Mouse (Mus musculus) liver, embryonic 14.5 days (tissue): ENCODE measurements at regions not wholly inside any gene's neighbourhood (a gene's known extent, or its start where the extent isn't known, plus 50 kb on each side); places are given as distances from the start of the nearest gene placed in this dataset.
A peak's percentile ranks its signal among the peaks of the same experiment; 100 is the strongest.

Experiments used
- ATAC-seq: fragments of 200-750 bp; cut with Nextera tagmentation; 2 replicates; pipeline ENCODE4 v1.8.0; 2017; ENCODE audit warnings: moderate number of reproducible peaks, mild to moderate bottlenecking, moderate library complexity; ENCODE audit not compliant: insufficient read depth
- DNase-seq, 3 experiments: peaks; one replicate each; pipeline ENCODE4 v3.0.0-alpha.2; 2012 to 2013; ENCODE audit warnings: low read depth in 3 of 3, low spot score in 3 of 3
- H3K27ac ChIP-seq: fragments of 300-500 bp; sonication (generic); 2 replicates; pipeline ENCODE4 v1.5.1; 2014; ENCODE audit warnings: moderate library complexity, mild to moderate bottlenecking, control low read depth, inconsistent platforms
- H3K27me3 ChIP-seq: fragments of 300-500 bp; sonication (generic); 2 replicates; pipeline ENCODE4 v1.6.1; 2014; ENCODE audit warnings: mild to moderate bottlenecking, low read length, moderate library complexity; ENCODE audit not compliant: control insufficient read depth, insufficient read depth
- H3K36me3 ChIP-seq: fragments of 300-500 bp; sonication (generic); replicated peaks from 2 replicates; pipeline ENCODE4 v1.6.1; 2014; ENCODE audit warnings: low read depth; ENCODE audit not compliant: control insufficient read depth, insufficient read depth
- H3K4me1 ChIP-seq, 2 experiments: fragments of 200-500 bp in 1 of 2; fragments of 300-500 bp in 1 of 2; sonication (generic) in 1 of 2; replicated peaks; 2 replicates each; pipeline ENCODE4 v1.6.1; 2012 to 2014; ENCODE audit warnings: antibody characterized with exemption in 1 of 2, inconsistent platforms in 1 of 2, low read length in 1 of 2; ENCODE audit not compliant: control insufficient read depth in 2 of 2, insufficient read depth in 2 of 2
- H3K4me2 ChIP-seq: fragments of 300-500 bp; sonication (generic); 2 replicates; pipeline ENCODE4 v1.6.1; 2014; ENCODE audit warnings: low read depth, mild to moderate bottlenecking, control low read depth, moderate library complexity
- H3K4me3 ChIP-seq, 2 experiments: fragments of 200-500 bp in 1 of 2; fragments of 300-500 bp in 1 of 2; sonication (generic) in 1 of 2; 2 replicates each; pipeline ENCODE4 v1.5.1; 2012 to 2014; ENCODE audit warnings: low read depth in 2 of 2, low read length in 2 of 2, mild to moderate bottlenecking in 2 of 2, control low read depth in 1 of 2, inconsistent platforms in 1 of 2, moderate library complexity in 1 of 2; ENCODE audit not compliant: insufficient read depth in 1 of 2
- H3K9ac ChIP-seq: fragments of 300-500 bp; sonication (generic); replicated peaks from 2 replicates; pipeline ENCODE4 v1.6.1; 2014; ENCODE audit warnings: mild to moderate bottlenecking, control low read depth, moderate library complexity
- H3K9me3 ChIP-seq: fragments of 300-500 bp; sonication (generic); 2 replicates; pipeline ENCODE4 v1.6.1; 2016; ENCODE audit warnings: low read length, mixed read lengths; ENCODE audit not compliant: control insufficient read depth
- CTCF ChIP-seq: IDR thresholded peaks from 2 replicates; pipeline ENCODE4 v1.5.1; 2016; ENCODE audit warnings: antibody characterized with exemption, low read depth, control low read depth
- EP300 ChIP-seq: IDR thresholded peaks from 2 replicates; pipeline ENCODE4 v1.6.1; 2016; ENCODE audit warnings: antibody characterized with exemption, low read depth
- WGBS: fragments of 180-500 bp; shearing (Covaris S2); extraction: QIAGEN DNeasy Blood & Tissue Kit; methylation state at CpG from one replicate; pipeline ENCODE4 v1.1.7; 2014; ENCODE audit not compliant: insufficient replicate concordance; 5-methylcytosine and 5-hydroxymethylcytosine counted together

- H3K4me3 ChIP-seq: no peak overlapping the region
- no peaks in the 10 kb centered on the region for H3K27me3 ChIP-seq
- TF ChIP-seq CTCF: no peak
- no peak for TF ChIP-seq EP300
- no peaks in the 10 kb centered on the region for H3K36me3 ChIP-seq
- no peaks in the 10 kb centered on the region for H3K4me1 ChIP-seq
- DNase-seq (peak in 1 of 3 experiments; percentile 1), ATAC-seq (no peak)
- 40% methylated on average over 1 of the region's 1 CpGs for WGBS
- H3K9me3 ChIP-seq: no peaks in the 10 kb centered on the region
- no peak overlapping the region for H3K27ac ChIP-seq
- no peak overlapping the region for H3K9ac ChIP-seq
- H3K4me2 ChIP-seq: no peak overlapping the region
Observed at GRCm38 (mm10) chr5:126862078-126862477, 379.5 kb upstream of the Tmem132c start.

- Histone ChIP-seq H3K4me3 (no peak overlapping the region), H3K4me1 (no peaks in the 10 kb centered on the region)
Observed at GRCm38 (mm10) chr5:126875842-126876241, 365.8 kb upstream of the Tmem132c start.

GRCm38 (mm10) chr5:126890710-126891109 is 350.9 kb upstream of the Tmem132c start:
- no peaks in the 10 kb centered on the region for H3K36me3 ChIP-seq
- H3K4me2 ChIP-seq: no peak overlapping the region
- no peaks in the 10 kb centered on the region; the same call in 1 of the 2 replicates for H3K9me3 ChIP-seq
- no peaks in the 10 kb centered on the region for H3K4me1 ChIP-seq
- no peaks in the 10 kb centered on the region for H3K27me3 ChIP-seq
- no peak for TF ChIP-seq CTCF
- TF ChIP-seq EP300: no peak
- no peak overlapping the region for H3K4me3 ChIP-seq
- 50% methylated on average over 1 of the region's 1 CpGs for WGBS
- ATAC-seq (no peak), DNase-seq (no peak)
- no peak overlapping the region for H3K27ac ChIP-seq
- no peak overlapping the region for H3K9ac ChIP-seq

More at GRCm38 (mm10) chr5:126875842-126876241, 365.8 kb upstream of the Tmem132c start:
- no peak for ATAC-seq
- Histone ChIP-seq H3K27ac (no peak overlapping the region), H3K36me3 (no peaks in the 10 kb centered on the region), H3K27me3 (no peaks in the 10 kb centered on the region), H3K4me2 (no peak overlapping the region), H3K9ac (no peak overlapping the region), H3K9me3 (no peaks in the 10 kb centered on the region)
- 68% methylated on average over 1 of the region's 1 CpGs for WGBS
- no peak for DNase-seq
- TF ChIP-seq EP300 (no peak), CTCF (no peak)

GRCm38 (mm10) chr5:126893063-126893462 is 348.5 kb upstream of the Tmem132c start:
- Histone ChIP-seq H3K27ac (no peak overlapping the region), H3K9ac (no peak overlapping the region), H3K27me3 (no peaks in the 10 kb centered on the region), H3K36me3 (no peaks in the 10 kb centered on the region), H3K9me3 (no peaks in the 10 kb centered on the region; the same call in 1 of the 2 replicates), H3K4me3 (no peak overlapping the region), H3K4me1 (no peaks in the 10 kb centered on the region), H3K4me2 (no peak overlapping the region)
- DNase-seq: no peak
- WGBS: 76% methylated on average over 4 of the region's 4 CpGs
- peak; percentile 33 for TF ChIP-seq CTCF
- no peak for TF ChIP-seq EP300
- no peak for ATAC-seq

GRCm38 (mm10) chr5:126910084-126910483 is 331.5 kb upstream of the Tmem132c start:
- no peak for DNase-seq
- no peaks in the 10 kb centered on the region for H3K36me3 ChIP-seq
- no peaks in the 10 kb centered on the region for H3K27me3 ChIP-seq
- no peak overlapping the region for H3K4me3 ChIP-seq
- WGBS: 50% methylated on average over 2 of the region's 2 CpGs
- no peak overlapping the region for H3K27ac ChIP-seq
- no peak overlapping the region for H3K4me2 ChIP-seq
- H3K4me1 ChIP-seq: no peaks in the 10 kb centered on the region
- ATAC-seq: no peak
- H3K9me3 ChIP-seq: no peaks in the 10 kb centered on the region
- TF ChIP-seq EP300 (no peak), CTCF (peak; percentile 31)
- no peak overlapping the region for H3K9ac ChIP-seq
